Mouse (Mus musculus) midbrain, embryonic 14.5 days (tissue): Measurements from ENCODE around the gene Zbtb46. TPM values are rescaled to one million over a fixed set of nuclear protein-coding genes. Genes with fewer than 3 reads are reported as not detected.

Source experiments
- ATAC-seq: fragments of 200-750 bp; cut with Nextera tagmentation; 2 replicates; pipeline ENCODE4 v1.8.0; 2017; ENCODE audit warnings: moderate number of reproducible peaks, moderate library complexity; ENCODE audit not compliant: low FRiP score, low TSS enrichment
- DNase-seq: peaks from one replicate; pipeline ENCODE4 v3.0.0-alpha.2; 2015
- H3K27ac ChIP-seq: fragments of 300-500 bp; sonication (generic); replicated peaks from 2 replicates; pipeline ENCODE4 v1.5.1; 2014; ENCODE audit warnings: mild to moderate bottlenecking, low read depth, low read length, moderate library complexity
- H3K27me3 ChIP-seq: fragments of 300-500 bp; sonication (generic); 2 replicates; pipeline ENCODE4 v1.6.1; 2014; ENCODE audit warnings: low read length, control low read depth, mixed read lengths; ENCODE audit not compliant: control insufficient read depth, insufficient read depth
- H3K36me3 ChIP-seq: fragments of 300-500 bp; sonication (generic); 2 replicates; pipeline ENCODE4 v1.6.1; 2014; ENCODE audit warnings: low read length, control low read depth; ENCODE audit not compliant: control insufficient read depth, insufficient read depth
- H3K4me1 ChIP-seq: fragments of 300-500 bp; sonication (generic); 2 replicates; pipeline ENCODE4 v1.6.1; 2014; ENCODE audit warnings: mild to moderate bottlenecking, antibody characterized with exemption, low read length, control low read depth; ENCODE audit not compliant: control insufficient read depth, insufficient read depth
- H3K4me2 ChIP-seq: fragments of 300-500 bp; sonication (generic); 2 replicates; pipeline ENCODE4 v1.6.1; 2014; ENCODE audit warnings: mild to moderate bottlenecking, low read length, moderate library complexity
- H3K4me3 ChIP-seq: fragments of 300-500 bp; sonication (generic); replicated peaks from 2 replicates; pipeline ENCODE4 v1.5.1; 2014; ENCODE audit warnings: low read depth, low read length
- H3K9ac ChIP-seq: fragments of 300-500 bp; sonication (generic); replicated peaks from 2 replicates; pipeline ENCODE4 v1.6.1; 2014; ENCODE audit warnings: mild to moderate bottlenecking, low read length, moderate library complexity
- H3K9me3 ChIP-seq: fragments of 300-500 bp; sonication (generic); 2 replicates; pipeline ENCODE4 v1.6.1; 2016; ENCODE audit warnings: low read length, control low read depth, mixed read lengths; ENCODE audit not compliant: control insufficient read depth
- WGBS: fragments of 180-500 bp; shearing (Covaris S2); extraction: QIAGEN DNeasy Blood & Tissue Kit; methylation state at CpG from one replicate; pipeline ENCODE4 v1.1.7; 2014; 5-methylcytosine and 5-hydroxymethylcytosine counted together
- polyA plus RNA-seq: library from polyadenylated mRNA; unstranded; fragments of >200 nt; fragmentation: Nextera tagmentation; extraction: Ambion mirVana; gene quantifications from 2 replicates; pipeline ENCODE4 v1.2.1, GENCODE M21; 2014

The Zbtb46 gene
- polyA plus RNA-seq, 1 experiment from 2014 or later, result 22.2 TPM

DNA sequence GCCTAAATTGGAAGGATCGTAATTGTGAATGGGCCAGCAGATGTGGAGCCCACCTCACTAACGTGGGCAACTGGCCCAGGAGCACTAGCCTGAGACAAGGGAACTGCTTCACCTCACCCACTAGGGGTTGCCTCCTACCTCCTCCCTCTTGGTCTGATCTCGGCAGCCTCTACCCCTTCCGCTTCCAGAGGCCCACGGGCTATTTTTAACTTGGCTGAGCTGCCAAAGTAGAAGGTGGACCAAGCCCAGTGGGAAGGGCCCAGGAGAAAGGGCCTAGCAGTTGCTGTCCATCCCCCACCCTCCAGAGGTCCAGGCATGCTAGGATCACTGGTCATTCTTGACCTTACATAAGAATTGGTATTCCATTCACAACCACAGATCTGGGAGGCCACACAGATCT lies 12.0 kb upstream of the Zbtb46 start:
- 60% methylated on average over 5 of the region's 5 CpGs for whole genome bisulfite sequencing

DNA sequence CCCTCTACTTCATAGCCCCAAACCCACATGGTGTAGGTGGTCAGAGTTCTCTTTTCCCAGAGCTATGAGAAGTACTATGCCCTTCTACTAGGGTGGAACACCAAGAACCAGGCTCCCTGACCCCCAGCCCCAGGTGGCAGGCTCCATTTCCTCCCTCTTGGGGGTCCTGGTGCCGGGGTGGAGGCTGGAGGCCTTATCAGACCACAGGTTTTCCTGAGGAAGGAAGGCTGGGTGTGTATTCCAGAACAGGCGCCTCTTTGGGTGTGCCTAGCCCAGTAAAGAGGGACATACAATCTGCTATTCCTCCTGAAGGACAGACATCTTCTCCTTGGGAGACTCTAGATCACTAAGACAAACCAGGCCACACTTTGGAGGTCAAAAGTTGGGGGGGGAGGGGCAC lies 11.1 kb upstream of the Zbtb46 start:
- DNase-seq, result no peak
- H3K9me3 ChIP-seq, result no peaks in the 10 kb centered on the region
- H3K4me2 ChIP-seq, result no peak overlapping the region
- 70% methylated on average over 2 of the region's 2 CpGs for WGBS
- no peaks in the 10 kb centered on the region for H3K36me3 ChIP-seq
- no peaks in the 10 kb centered on the region for H3K4me1 ChIP-seq
- no peak overlapping the region for H3K27ac ChIP-seq
- ATAC-seq, result no peak
- H3K9ac ChIP-seq, result no peak overlapping the region
- H3K27me3 ChIP-seq, result no peaks in the 10 kb centered on the region
- no peak overlapping the region for H3K4me3 ChIP-seq

More for the DNA sequence above, 12.0 kb upstream of the Zbtb46 start:
- Histone ChIP-seq H3K9me3 (no peaks in the 10 kb centered on the region), H3K27ac (no peak overlapping the region), H3K4me2 (no peak overlapping the region), H3K27me3 (no peaks in the 10 kb centered on the region), H3K36me3 (no peaks in the 10 kb centered on the region), H3K4me1 (no peaks in the 10 kb centered on the region), H3K4me3 (no peak overlapping the region), H3K9ac (no peak overlapping the region)
- ATAC-seq (no peak), DNase-seq (no peak)

DNA sequence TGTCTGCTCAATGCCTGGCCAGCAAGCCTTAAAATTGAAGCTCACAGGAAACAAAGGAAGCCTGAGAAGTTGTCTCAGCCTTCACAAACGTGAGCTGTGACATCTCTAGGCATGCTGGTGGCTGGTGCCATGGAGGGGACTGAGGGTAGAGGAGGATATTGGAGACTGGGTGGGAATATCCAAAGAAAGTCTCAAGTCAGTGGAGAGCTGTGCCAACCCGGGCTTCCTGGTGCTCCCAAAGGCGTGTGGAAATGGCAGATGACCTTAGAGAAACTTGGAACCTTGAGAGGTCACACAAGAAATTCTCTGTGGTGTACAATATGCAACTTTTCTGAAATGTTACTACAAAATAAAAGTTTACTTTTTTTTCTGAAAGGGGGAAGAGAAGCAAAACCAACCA lies 6.2 kb upstream of the Zbtb46 start:
- DNase-seq, result no peak
- no peak for ATAC-seq
- Histone ChIP-seq H3K4me1 (no peaks in the 10 kb centered on the region), H3K9me3 (no peaks in the 10 kb centered on the region), H3K4me3 (no peak overlapping the region), H3K36me3 (no peaks in the 10 kb centered on the region), H3K27me3 (peaks cover 4% of the 10 kb centered on the region; the same call in 1 of the 2 replicates), H3K9ac (no peak overlapping the region), H3K27ac (no peak overlapping the region), H3K4me2 (no peak overlapping the region)
- WGBS, result 52% methylated on average over 3 of the region's 3 CpGs

DNA sequence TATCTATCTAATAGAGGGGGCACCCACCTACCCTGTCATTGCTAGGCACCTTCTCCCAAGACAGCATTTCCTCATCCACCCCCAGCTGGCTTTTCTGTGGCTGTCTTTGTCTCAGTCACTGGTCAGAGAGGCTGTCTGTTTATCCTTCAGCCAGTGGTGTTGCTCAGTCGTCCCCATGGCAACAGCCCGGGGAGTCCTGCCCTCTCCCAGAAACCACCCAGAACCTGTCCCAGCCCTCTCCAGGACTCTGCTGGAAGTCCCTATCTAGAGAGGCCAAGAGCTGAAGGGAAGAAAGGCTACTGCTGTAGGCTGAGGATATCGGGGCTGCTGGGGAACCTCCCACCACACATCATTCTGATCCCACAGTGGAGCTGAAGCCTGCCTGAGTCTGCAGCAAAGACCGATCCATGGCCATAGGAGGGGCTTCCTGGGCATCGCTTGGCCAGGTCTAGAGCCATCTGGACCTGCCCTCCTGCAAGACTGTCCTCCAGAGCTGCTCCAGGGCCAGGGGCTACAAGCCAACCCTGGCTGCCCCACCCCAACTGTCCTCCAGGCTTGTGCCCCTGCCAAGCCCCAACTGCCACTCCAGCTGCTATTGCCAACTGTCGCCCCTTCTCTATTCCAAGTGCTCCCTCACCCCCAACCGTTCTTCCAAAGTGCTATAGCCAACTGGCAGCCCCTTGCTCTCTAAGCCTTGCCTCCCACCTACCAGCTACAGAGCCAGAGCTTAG lies 3.9 kb upstream of the Zbtb46 start:
- Histone ChIP-seq H3K9ac (no peak overlapping the region), H3K4me1 (0 out of 2 replicates have a peak, but pooled peaks cover 2% of the 10 kb centered on the region), H3K4me3 (no peak overlapping the region), H3K36me3 (no peaks in the 10 kb centered on the region), H3K27me3 (peaks cover 7% of the 10 kb centered on the region; the same call in 1 of the 2 replicates), H3K9me3 (no peaks in the 10 kb centered on the region), H3K4me2 (no peak overlapping the region), H3K27ac (no peak overlapping the region)
- DNase-seq, result peak; percentile 47
- WGBS, result 47% methylated on average over 7 of the region's 7 CpGs
- ATAC-seq, result no peak

DNA sequence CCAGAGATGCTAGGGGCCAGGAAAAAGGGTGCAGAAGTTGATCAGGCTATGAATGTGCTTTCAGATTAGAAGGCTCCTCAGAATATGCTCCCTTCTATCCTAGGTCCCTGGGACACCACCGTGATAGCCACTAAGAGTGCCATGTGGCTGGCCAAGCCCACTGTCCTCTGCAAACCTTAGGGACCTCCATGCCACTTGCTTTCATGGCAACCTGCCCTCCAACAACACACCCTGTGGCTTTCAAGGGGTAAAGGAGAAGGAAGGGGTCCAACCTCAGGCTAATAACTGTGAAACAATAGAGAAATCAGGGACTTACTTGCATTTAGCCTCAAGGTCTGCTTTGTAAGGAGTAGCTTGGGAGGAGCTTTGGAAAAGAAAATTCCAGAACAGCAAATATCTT lies 3.4 kb upstream of the Zbtb46 start:
- 71% methylated on average over 1 of the region's 1 CpGs for WGBS
- Histone ChIP-seq H3K27ac (no peak overlapping the region), H3K27me3 (peaks cover 7% of the 10 kb centered on the region; the same call in 1 of the 2 replicates), H3K9me3 (no peaks in the 10 kb centered on the region), H3K4me2 (no peak overlapping the region), H3K4me1 (peaks cover 7% of the 10 kb centered on the region; the same call in 1 of the 2 replicates), H3K9ac (no peak overlapping the region), H3K4me3 (no peak overlapping the region), H3K36me3 (no peaks in the 10 kb centered on the region)
- DNase-seq (no peak), ATAC-seq (no peak)

DNA sequence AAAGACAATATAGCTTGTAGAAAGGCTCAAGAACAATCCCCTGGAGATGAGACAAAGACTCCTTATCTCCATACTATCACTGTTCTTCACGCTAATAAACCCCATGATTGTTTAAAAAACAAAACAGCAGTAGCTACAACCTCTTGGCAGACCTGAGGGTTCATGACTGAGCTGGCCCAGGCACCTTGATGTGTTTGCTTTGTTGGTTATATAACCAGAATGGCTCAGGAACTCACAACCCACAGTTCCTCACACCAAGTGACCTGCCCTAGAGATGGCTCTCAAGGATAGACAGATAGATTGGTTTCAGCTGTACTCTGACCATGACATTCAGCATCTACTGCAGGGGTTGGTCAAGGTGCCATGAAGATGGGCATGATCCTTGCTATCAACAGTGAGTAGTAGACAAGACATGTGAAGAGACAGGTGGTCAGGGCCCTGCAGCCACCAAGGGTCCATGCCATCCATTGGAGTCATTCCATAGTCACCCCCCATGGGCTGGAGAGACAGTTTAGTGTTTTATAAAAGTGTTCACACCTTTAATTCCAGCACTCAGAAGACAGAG lies 2.4 kb upstream of the Zbtb46 start:
- no peaks in the 10 kb centered on the region for H3K36me3 ChIP-seq
- no peaks in the 10 kb centered on the region for H3K9me3 ChIP-seq
- no peak for DNase-seq
- no peak overlapping the region for H3K27ac ChIP-seq
- H3K4me1 ChIP-seq, result peaks cover 10% of the 10 kb centered on the region; the same call in 1 of the 2 replicates
- ATAC-seq, result no peak
- peaks cover 7% of the 10 kb centered on the region; the same call in 1 of the 2 replicates for H3K27me3 ChIP-seq
- H3K4me3 ChIP-seq, result no peak overlapping the region
- H3K4me2 ChIP-seq, result no peak overlapping the region
- no peak overlapping the region for H3K9ac ChIP-seq
- 88% methylated on average over 1 of the region's 1 CpGs for WGBS

DNA sequence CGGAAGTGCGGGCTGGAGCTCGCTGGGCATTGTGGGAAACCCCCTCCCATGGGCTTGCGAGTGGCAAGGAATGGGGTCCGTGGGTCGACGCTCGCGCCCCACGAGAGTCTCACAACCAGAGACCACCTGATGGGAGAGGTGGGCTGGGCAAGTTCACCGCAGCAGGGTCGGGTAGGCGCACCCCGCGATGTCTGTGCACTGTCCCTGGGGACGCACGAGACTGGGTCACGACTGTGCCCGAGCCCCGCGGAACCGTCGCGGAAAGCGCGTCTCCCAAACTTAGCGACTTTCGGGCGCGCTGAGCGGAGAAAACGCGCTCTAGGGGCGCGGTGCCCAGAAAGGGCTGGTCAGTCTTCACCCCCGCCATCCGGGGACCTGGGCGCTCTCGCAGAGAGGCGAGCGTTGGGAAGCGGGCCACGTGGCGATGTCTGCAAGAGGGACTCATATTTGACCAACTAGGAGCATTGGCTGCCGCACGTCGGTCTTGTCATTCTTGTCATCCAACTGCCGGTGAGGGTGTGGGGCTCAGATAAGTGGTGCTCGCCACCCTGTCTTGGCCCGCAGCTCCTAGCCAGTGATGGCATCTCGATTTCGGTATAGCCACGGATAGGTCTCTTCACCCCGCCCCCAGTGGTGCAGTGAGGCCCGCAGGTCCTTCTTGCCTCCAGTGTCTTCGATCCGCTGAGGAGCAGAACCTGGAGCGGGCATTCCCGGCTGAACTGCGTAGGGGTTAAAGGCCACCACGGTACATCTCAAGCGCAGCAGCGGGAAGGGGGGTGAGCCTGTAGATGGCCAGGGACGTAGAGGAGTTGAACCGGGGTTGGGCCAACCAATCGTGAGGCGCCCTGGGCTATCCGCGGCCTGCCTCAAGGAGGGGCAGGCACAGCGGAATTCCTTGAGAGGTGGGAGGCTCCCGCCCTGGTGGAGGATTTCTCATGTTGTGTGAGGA lies 721 bp upstream of the Zbtb46 start:
- peak overlapping the region; percentile 91 for H3K4me2 ChIP-seq
- peak overlapping the region; percentile 93 for H3K9ac ChIP-seq
- peaks cover 10% of the 10 kb centered on the region; the same call in 1 of the 2 replicates for H3K4me1 ChIP-seq
- no peak overlapping the region; the same call in 1 of the 2 replicates for H3K27ac ChIP-seq
- H3K27me3 ChIP-seq, result peaks cover 7% of the 10 kb centered on the region; the same call in 1 of the 2 replicates
- H3K36me3 ChIP-seq, result no peaks in the 10 kb centered on the region
- peak; percentile 62; the same call in 1 of the 2 replicates for ATAC-seq
- DNase-seq, result peak; percentile 34
- WGBS, result under 1% methylated on average over 71 of the region's 71 CpGs
- peak overlapping the region; percentile 98 for H3K4me3 ChIP-seq
- no peaks in the 10 kb centered on the region for H3K9me3 ChIP-seq

DNA sequence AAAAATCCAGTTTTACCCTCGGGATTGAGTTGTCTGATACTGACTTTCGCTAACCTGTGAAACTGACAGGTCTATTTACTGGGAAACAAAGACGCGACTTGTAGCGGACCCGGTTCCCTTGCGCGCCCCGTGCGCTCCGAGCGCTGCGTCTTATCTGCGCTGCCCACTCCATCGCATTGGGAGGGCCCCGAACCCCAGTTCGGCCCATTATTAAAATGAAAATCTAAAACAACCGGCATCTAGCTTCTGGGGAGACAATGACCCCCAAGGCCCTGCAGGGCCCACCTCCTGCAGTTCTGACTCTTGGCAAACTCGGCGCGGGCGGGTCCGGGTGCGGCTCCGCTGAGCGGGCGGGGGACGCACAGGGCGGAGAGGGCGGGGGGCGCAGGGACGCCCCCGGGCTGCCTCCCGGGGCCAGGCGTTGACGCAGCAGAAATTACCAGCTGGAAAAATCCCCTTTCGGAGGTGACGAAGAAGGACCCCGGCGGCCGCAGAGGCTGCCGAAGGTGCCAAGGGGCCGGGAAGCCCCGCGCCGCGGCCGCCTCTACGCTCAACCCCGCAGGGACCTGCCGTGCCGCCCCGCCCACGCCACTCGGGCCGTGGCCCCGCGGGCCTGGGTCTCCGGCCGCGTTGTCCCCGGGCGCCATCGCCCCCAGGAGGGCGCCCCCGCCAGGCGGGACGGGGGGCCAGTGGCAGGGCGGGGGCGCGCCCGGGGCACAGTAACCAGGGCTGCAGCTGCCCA lies 644 bp downstream of the Zbtb46 start:
- Histone ChIP-seq H3K36me3 (no peaks in the 10 kb centered on the region), H3K27me3 (peaks cover 7% of the 10 kb centered on the region; the same call in 1 of the 2 replicates), H3K9me3 (no peaks in the 10 kb centered on the region), H3K4me2 (peak overlapping the region; percentile 91), H3K9ac (peak overlapping the region; percentile 93), H3K4me1 (peaks cover 10% of the 10 kb centered on the region; the same call in 1 of the 2 replicates), H3K4me3 (peak overlapping the region; percentile 98), H3K27ac (peak overlapping the region; percentile 79)
- DNase-seq (peak; percentile 64), ATAC-seq (no peak)
- under 1% methylated on average over 66 of the region's 72 CpGs for WGBS
